Mouse (Mus musculus): Measurements from ENCODE around the gene Ostc.

The Ostc gene

DNA sequence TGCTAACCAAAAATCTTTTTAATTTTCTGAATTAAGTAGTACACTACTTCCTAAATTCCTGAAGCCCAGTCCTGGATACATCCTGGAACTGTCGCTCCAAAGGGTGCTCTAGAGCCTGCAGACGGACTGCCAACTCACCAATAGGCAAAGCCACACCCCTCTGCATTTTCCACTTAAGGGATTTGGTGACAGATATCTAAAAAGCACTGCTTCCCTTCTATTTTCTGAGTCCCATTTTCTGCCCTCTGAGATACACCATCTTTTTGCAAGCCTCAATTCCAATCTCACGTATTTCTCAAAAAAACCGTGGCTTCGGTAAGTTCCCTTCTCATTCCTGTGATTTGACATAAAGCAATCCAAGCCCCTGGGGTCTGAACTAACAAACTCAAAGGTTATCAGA, 715 bp downstream of the Ostc start:
- no peak for DNase-seq

DNA sequence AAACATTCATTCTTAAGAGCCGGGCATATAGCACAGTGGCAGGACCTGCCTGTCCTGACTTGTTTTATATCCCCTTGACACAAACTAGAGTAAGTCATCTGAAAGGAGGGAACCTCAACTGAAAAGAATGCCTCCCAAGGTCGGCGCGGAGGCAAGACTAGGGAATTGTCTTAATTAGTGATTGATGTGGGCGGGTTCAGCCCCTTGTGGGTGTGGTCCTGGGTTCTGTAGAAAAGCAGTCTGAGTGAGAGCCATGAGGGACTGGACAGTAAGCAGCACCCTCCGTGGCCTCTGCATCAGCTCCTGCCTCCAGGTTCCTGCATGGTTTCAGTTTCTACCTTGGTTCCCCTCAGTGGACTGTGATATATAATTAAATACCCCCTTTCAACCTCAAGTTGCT, 7.0 kb downstream of the Ostc start:
- DNase-seq: no peak

DNA sequence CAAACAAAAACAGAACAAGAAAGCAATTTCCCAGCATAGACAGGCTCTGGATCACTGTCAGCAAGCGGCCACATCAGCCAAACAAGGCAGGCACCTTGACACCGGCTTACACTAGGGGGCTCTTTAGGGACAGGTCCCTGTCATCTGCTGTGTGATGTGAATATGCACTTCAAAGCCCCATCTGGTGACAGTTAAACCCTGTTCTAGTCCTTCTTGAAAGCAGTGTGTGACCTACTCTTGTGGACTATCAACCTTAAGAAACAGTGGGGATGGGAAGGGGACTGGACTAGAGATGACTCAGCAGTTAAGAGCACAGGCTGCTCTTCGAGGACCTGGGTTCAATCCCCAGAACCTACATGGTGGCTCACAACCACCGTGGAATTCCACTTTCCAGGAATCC, 11.6 kb downstream of the Ostc start:
- no peak for DNase-seq

DNA sequence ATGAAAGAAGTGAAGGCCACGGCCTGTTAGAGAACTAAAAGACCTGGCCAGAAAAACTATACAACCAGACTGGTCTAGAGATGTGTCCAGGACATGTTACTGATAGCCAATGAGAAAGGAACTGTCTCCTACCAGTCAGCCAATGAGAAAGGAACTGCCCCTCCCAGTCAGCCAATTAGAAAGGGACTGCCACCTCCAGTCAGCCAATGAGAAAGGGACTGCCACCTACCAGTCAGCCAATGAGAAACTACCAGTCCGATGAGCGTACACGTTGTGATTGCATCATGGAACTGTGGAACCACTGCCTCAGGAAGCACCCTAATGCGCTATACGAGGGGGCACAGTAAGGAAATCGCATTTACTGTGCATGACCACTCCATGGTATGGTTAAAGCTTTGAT, 14.5 kb downstream of the Ostc start:
- DNase-seq: no peak

DNA sequence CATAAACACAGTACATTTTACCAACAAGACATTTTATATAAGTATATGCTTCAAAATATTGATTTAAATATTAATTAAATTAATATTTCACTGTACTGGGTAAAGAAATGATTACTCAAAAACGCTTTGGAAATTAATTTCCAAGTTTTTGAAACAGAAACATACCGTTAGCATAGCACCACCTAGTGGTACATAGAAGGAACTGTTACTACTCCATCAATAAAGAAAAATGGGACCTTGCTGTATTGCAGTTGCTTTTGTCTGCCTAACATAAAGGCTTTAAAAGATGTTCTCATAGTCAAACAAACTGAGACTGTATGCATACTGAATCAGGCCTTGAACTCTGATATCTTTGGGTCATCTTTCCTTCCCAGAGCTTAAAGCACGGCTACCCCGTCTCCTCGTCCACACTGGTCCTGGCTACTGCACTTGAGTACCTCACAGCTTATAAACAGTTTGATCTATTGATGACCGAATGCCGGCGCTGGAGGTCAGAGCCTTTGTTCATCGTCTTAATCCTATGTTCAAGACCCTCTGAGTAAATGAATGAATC, 15.1 kb downstream of the Ostc start:
- no peak for DNase-seq

DNA sequence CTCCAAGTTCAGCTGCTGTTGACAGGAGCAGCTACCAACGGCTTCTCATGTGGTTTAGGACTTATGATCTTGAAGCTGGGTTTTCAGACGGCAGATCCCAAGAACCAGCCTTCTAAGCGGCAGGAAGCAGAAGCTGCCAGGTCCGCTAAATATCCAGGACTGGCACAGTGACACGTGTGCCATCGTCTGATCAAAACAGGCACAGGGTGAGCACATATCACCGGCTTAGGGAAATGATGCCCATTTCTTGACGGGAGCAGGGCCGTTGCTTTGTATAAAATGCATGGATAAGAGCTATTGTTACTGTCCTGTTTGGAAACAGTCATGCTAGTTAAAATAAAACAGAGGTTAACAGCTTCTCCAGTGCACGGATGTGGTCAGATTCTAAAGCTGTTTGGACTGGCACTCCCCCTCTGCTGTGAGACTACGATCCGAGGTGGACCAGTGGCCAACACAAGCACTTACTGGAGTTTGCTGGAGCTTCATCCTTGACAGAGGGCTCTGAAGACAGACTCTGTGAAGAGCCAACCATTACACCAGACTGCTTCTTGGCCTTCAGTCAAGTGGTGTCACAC, 17.6 kb downstream of the Ostc start:
- peak in 1 of 2 experiments; percentile 45 for DNase-seq

DNA sequence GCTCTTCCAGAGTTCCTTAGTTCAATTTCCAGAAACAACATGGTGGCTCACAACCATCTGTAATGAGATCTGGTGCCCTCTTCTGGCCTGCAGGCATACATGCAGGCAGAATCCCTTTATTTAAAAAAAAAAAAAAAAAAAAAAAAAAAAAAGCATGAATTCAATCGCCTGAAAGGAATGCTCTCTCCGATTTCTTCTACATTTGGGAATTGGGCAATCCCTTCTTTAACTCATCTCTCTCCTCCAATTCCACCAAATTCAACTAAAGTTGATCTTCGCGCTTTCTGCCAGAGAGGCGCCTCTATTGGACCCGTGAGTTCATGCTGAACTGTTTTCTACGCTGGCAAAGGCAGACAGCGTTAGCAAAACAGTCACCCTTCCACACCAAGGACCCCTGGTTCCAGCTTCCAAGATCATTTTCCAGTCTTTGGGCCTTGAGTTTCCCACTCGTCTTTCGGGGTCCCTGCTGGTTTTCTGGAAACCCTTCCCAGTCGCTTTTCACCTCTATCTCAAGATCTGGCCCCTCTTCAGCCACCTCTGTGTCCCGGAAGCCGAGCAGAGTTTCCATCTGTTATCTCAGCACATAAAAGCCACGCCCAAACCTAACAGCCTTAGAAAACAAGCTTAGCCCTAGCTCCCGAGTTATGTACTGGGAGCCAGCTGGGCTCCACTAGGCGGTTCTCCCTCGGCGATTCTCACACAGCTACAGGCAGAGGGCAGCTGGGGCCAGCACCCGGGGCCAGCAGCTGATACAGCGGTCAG, 18.2 kb downstream of the Ostc start:
- DNase-seq: peak; percentile 30 to 31

DNA sequence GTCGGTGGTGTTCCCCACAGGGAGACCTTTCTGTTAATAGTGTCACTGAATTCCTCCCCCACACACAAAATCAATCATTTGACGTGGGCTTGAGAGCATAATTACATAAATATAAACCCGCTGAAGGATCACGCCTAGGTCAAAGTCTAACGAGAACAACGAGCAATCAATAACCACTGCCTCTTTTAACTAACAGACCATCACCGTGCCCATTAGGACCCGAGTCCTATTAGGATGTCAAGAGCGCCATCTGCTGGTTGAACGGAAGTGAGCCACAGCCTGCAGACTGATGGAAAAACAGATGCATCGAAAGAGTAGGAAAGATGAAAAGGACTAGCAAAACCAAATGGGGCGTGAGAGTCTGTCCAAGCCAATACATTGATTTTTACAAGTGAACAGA, 19.6 kb downstream of the Ostc start:
- peak; percentile 72 to 89 for DNase-seq

DNA sequence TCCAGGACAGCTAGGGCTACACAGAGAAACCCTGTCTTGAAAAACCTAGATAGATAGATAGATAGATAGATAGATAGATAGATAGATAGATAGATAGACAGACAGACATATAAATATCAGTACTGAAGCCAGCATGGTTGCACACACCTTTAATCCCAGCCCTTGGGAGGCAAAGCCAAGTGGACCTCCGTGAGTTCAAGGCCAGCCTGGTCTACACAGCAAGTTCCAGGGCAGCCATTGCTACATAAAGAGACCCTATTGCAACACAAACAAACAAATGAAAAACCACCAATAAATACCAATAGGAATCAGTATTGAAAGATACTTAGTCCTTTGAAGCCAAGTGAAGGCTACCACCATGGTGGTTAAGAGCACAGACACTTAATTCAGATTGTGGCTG, 22.2 kb downstream of the Ostc start:
- no peak for DNase-seq

DNA sequence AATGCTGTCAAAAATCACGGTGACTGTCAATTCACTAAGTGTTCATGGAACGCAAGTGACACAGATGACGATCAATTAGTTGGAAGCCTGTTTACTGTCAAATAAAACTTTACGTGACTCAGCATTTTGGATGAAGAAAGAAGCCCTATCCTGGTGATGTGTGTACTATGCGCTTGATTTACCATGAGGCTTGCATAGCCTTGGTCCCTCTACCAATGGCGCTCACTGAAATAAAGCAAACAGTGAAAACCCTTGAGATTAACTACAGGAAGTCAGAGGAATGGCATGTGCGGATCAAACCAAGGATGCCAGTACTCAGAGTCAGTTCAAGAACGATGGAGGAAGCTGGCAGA, 24.3 kb downstream of the Ostc start:
- peak in 1 of 2 experiments; percentile 25 for DNase-seq

DNA sequence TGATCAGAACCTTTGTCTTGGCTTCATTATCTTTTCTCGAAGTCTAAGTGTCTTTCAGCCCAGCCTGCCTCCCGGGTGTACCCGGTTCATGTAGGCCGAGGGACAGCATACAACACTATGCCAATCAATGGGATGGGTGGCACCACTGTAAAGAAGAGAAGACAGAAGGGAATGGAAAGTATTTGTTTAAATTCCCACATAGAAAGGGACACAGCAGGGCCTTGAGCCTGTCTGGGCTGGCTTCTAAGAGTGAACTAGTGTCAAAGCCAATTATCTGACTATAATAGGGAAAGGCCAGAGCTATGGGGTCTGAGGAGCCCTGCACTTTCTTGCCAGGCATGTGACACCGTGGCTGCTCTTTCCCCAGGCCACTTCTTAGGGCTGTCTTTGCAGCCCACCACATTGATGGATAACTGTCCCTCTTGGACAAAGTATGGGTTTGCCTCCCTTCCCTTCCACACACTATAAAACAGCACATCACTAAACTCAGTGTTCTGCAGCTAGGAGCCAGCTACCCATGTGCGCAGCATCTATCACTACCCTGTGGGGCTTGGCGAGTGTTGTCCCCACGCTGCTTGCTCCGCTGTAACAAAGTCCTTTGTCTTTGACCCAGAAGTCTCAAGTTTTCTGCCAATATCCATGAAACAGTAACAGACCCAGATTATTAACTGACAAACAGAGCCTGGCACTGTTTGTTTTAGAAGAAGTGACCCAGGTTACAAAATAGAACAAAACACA, 24.8 kb downstream of the Ostc start:
- peak; percentile 55 to 63 for DNase-seq

DNA sequence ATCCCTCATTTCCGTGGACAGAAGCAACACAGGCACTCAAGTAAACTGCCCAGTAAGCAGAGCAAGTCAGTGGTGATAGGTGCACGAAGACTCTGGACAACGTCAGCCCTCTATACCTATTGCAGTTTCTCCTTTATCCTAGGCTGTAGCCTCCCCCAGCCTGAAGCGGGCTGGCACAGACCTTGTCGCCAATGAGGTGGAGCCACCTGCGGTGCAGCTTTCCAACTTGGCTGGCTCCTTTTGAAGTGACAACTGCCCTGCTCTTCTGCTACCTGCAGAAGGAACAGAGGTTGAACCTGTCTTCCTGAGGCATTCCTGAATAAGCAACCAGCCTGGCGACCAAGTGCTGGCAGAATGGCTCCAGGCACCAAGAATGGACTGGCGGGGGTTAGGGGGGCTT, 25.4 kb downstream of the Ostc start:
- peak in 1 of 2 experiments; percentile 41 for DNase-seq

DNA sequence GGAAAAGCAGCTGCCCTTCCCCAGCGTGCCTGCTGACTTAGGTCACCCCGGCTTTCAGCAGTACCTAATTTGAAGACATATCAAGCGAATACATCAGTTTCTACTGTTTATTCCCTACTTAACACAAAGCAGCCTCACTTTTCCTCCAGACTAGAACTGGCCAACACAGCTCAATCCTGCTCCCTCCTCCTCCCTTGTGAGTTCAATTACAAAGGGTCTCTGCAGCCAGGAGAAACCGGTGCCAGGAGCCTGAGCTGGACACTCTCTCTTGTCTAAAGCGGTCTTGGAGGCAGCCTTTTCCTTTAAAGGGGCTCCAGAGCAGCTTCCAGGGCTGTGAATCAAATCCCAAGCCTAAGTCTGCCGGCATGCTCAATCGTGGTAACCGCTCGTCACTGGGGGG, 27.1 kb downstream of the Ostc start:
- DNase-seq: no peak

DNA sequence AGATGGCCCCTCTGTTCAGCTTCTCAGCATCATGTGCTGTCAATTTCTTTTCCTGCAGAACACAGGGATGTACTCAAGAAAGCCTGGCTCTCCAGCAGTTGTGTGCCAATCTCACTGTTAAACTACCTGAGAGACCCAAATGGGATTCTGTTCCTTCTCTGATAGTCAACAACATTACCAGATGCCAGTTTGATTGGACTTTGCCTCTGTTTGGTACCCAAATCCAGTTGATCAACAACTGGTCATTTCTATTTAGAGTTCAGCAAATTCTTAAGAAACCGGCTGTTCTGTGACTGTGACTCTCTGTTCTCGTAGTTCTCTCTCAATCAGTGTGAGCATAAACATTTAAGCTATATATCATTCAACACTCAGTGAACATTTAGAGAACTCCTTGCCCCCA, 28.0 kb downstream of the Ostc start:
- DNase-seq: no peak

DNA sequence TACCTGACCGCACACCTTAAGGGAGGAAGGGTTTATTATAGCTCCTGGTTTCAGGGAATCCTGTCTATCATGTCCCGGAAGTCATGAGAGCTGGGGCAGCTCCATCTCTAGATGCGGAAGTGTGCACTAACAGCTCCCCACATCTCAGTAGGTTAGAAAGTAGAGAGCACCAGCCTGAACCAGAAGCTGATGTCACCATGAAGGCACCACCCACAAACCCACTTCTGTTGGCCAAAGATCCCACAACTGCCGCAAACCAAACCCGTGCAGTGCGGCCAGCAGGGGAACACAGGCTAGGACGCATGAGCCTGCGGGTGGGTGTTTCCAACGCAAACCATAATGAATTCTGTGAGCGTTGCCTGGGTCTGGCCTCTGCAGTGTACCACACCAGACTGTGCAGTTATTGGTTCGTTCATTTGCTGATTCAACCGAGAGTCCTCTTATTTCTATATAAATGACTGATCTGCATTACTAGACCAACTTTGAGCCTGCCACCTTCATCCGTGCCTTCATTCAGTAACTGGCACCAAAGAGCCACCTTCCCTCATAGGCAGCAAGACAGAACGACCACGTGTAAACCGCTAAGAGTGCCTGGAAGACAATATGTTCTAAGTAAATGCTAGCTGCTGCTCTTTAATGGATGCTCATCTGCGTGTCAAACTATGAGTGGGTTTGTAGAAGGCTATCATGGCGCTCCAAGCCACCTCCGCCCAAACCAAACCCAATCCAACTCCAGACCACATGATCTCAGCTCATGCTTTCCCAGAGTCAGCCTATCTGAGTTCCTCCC, 31.4 kb downstream of the Ostc start:
- DNase-seq: no peak

DNA sequence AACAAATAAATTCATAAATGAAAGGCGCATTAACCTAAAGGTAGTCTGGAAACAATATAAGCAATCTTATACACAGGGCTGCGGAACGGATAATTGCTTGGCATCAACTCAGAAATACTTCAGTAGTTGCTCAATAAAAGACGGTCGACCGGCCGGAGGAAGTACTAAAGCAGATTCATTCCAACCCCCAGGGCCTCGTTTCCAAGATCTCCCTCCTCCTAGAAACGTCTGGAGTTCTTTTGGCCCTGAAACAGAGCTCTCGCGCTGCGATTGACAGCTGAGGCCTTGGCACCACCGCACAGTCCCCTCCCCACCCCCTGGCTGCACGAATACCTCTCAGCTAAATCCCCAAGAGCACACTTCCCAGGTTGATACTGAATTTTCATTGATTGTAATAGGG, 38.0 kb downstream of the Ostc start:
- no peak for DNase-seq

DNA sequence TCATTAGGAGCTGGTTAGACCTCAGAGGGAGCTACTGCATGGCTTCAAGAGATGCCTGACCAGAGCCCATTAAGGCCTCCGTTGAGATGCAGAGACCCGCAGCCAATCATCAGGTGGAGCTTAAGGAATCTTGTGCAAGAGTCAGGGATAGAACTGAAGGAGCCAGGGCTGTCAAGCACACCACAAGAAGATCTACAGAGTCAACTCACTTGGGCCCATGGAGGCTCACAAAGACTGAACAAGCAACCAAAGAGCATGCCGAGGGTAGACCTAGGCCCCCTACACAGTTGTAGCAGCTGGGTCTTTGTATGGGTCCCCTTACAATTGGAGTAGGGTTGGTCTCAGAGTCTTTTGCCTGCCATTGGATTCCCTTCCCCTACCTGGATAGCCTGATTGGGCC, 46.7 kb downstream of the Ostc start:
- DNase-seq: no peak

DNA sequence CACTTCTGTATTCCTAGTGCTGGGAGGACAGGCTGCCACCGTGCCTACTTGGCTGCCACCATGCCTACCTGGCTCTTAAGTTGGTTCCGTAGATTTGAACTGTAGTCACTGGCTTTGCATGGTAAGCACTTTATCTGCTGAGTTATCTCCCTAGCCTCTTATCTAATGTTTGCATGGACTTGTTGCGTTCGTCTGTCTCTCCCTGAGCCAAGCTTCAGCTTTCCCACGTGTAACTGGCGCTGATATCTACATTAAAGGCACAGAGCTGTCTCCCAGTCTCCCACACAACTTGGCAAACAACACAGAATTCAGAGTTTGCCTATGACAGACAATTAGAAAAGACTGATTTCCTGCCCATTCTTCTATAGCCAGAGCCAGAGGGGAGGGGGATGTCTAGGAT, 48.6 kb downstream of the Ostc start:
- DNase-seq: no peak

DNA sequence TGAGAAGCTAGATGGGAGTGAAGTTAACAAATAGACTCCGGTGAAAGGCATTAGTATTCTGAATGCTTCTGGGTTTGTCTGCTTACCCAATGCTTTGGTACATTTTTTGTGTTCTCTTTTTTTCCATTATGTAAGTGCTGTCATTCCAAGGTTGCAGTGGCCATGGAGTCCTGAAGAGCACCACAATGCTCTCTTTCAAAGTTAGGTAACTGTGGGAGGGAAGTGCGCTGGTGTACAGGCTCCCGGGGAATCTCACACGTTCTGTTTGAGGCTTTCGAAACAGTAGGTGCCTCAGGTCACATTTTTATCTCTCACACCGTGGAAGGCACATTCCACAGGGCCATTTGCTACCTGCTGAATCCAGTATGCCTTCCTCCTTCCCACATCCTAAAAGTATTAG, 59.7 kb downstream of the Ostc start:
- DNase-seq: no peak

DNA sequence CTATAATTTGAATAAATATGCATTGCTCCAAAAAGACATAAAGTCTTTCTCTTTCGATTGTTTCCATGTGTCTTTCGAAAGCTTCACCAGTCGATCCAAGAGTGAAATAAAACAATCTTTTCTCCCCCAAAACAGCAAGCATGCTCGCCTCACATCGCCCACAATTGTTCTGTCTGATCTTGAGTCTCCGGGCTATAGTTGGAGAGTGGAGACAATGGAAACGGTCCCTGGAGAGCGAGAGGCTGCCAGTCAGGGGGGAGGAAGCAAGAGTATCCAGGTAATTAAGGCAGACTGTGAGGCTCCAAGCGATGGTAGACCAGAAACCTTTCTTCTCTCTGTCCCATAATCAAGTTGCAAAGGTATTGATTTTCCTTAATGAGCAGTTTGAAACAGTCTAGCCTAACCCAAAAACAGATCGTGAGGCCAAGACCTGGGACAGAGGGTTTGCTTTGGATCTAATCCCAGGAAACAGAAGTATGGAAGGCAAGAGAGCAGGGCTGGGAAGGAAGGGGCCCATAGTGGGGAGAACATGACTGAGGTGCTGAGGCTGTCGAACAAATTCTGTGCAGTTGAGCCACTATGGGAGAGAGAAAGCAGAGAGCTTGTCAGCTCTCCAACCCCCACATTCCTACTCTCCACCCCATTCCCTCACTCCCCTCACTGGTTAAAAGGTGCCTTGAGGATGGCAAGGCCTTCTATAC, 63.0 kb downstream of the Ostc start:
- DNase-seq: no peak

Data from kidney, adult 8-10 months (tissue).